Mouse (Mus musculus): ENCODE results near the gene Bspry. TPM values are rescaled to one million over a fixed set of nuclear protein-coding genes. Genes with fewer than 3 reads are reported as not detected.

The Bspry gene
- polyA plus RNA-seq, 1 experiment from 2014 or later, result 0.27 TPM

GRCm38 (mm10) chr4:62516079-62516478, 36.2 kb downstream of the Bspry start:
- Histone ChIP-seq H3K9ac (ENCODE audit: low read depth, low read length) (peak overlapping the region; percentile 91), H3K4me3 (ENCODE audit: low read depth, low read length) (peak overlapping the region; percentile 72), H3K36me3 (ENCODE audit: control insufficient read depth, insufficient read depth) (peaks cover 37% of the 10 kb centered on the region), H3K27me3 (ENCODE audit: control insufficient read depth, insufficient read depth, low read depth, low read length) (no peaks in the 10 kb centered on the region), H3K27ac (ENCODE audit: low read length) (peak overlapping the region; percentile 98), H3K9me3 (replicated peaks; ENCODE audit: control insufficient read depth, low read length) (no peaks in the 10 kb centered on the region), H3K4me2 (ENCODE audit: low read depth, low read length) (peak overlapping the region; percentile 87), H3K4me1 (ENCODE audit: control insufficient read depth, low read depth, low read length) (peaks cover 56% of the 10 kb centered on the region)
- peak; percentile 12; the same call in 1 of the 2 replicates for ATAC-seq (ENCODE audit: low read depth)
- WGBS (ENCODE audit: insufficient replicate concordance), result 17% methylated on average over 2 of the region's 2 CpGs

GRCm38 (mm10) chr4:62516579-62516978, 36.7 kb downstream of the Bspry start:
- WGBS (ENCODE audit: insufficient replicate concordance), result 6% methylated on average over 1 of the region's 1 CpGs
- Histone ChIP-seq H3K9me3 (replicated peaks; ENCODE audit: control insufficient read depth, low read length) (no peaks in the 10 kb centered on the region), H3K27ac (ENCODE audit: low read length) (peak overlapping the region; percentile 98), H3K36me3 (ENCODE audit: control insufficient read depth, insufficient read depth) (peaks cover 32% of the 10 kb centered on the region), H3K4me2 (ENCODE audit: low read depth, low read length) (peak overlapping the region; percentile 87), H3K4me3 (ENCODE audit: low read depth, low read length) (peak overlapping the region; percentile 72), H3K9ac (ENCODE audit: low read depth, low read length) (peak overlapping the region; percentile 91), H3K27me3 (ENCODE audit: control insufficient read depth, insufficient read depth, low read depth, low read length) (no peaks in the 10 kb centered on the region), H3K4me1 (ENCODE audit: control insufficient read depth, low read depth, low read length) (peaks cover 53% of the 10 kb centered on the region)
- peak; percentile 89 for ATAC-seq (ENCODE audit: low read depth)

GRCm38 (mm10) chr4:62517046-62517445, 37.2 kb downstream of the Bspry start:
- H3K4me3 ChIP-seq (ENCODE audit: low read depth, low read length), result peak overlapping the region; percentile 72
- ATAC-seq (ENCODE audit: low read depth), result peak; percentile 17

GRCm38 (mm10) chr4:62517538-62518415, 37.9 kb downstream of the Bspry start:
- H3K4me2 ChIP-seq (ENCODE audit: low read depth, low read length), result peak overlapping the region; percentile 87
- peaks cover 43% of the 10 kb centered on the region for H3K4me1 ChIP-seq (ENCODE audit: control insufficient read depth, low read depth, low read length)
- no peaks in the 10 kb centered on the region for H3K9me3 ChIP-seq (replicated peaks; ENCODE audit: control insufficient read depth, low read length)
- ATAC-seq (ENCODE audit: low read depth), result no peak
- H3K27ac ChIP-seq (ENCODE audit: low read length), result peak overlapping the region; percentile 98
- H3K4me3 ChIP-seq (ENCODE audit: low read depth, low read length), result peak overlapping the region; percentile 72
- H3K27me3 ChIP-seq (ENCODE audit: control insufficient read depth, insufficient read depth, low read depth, low read length), result no peaks in the 10 kb centered on the region
- H3K36me3 ChIP-seq (ENCODE audit: control insufficient read depth, insufficient read depth), result peaks cover 20% of the 10 kb centered on the region
- H3K9ac ChIP-seq (ENCODE audit: low read depth, low read length), result peak overlapping the region; percentile 91
- WGBS (ENCODE audit: insufficient replicate concordance), result 28% methylated on average over 10 of the region's 10 CpGs

More at GRCm38 (mm10) chr4:62517046-62517445, 37.2 kb downstream of the Bspry start:
- WGBS (ENCODE audit: insufficient replicate concordance), result 29% methylated on average over 8 of the region's 8 CpGs
- H3K4me2 ChIP-seq (ENCODE audit: low read depth, low read length), result peak overlapping the region; percentile 87
- peak overlapping the region; percentile 98 for H3K27ac ChIP-seq (ENCODE audit: low read length)
- H3K27me3 ChIP-seq (ENCODE audit: control insufficient read depth, insufficient read depth, low read depth, low read length), result no peaks in the 10 kb centered on the region
- no peaks in the 10 kb centered on the region for H3K9me3 ChIP-seq (replicated peaks; ENCODE audit: control insufficient read depth, low read length)
- H3K4me1 ChIP-seq (ENCODE audit: control insufficient read depth, low read depth, low read length), result peaks cover 50% of the 10 kb centered on the region
- peaks cover 27% of the 10 kb centered on the region for H3K36me3 ChIP-seq (ENCODE audit: control insufficient read depth, insufficient read depth)
- peak overlapping the region; percentile 91 for H3K9ac ChIP-seq (ENCODE audit: low read depth, low read length)

GRCm38 (mm10) chr4:62518416-62519121, 38.7 kb downstream of the Bspry start:
- H3K27me3 ChIP-seq (ENCODE audit: control insufficient read depth, insufficient read depth, low read depth, low read length), result no peaks in the 10 kb centered on the region
- no peak for ATAC-seq (ENCODE audit: low read depth)
- peaks cover 12% of the 10 kb centered on the region for H3K36me3 ChIP-seq (ENCODE audit: control insufficient read depth, insufficient read depth)
- H3K9ac ChIP-seq (ENCODE audit: low read depth, low read length), result peak overlapping the region; percentile 91
- 31% methylated on average over 13 of the region's 13 CpGs for WGBS (ENCODE audit: insufficient replicate concordance)
- peak overlapping the region; percentile 72 for H3K4me3 ChIP-seq (ENCODE audit: low read depth, low read length)
- peak overlapping the region; percentile 87 for H3K4me2 ChIP-seq (ENCODE audit: low read depth, low read length)
- peaks cover 39% of the 10 kb centered on the region for H3K4me1 ChIP-seq (ENCODE audit: control insufficient read depth, low read depth, low read length)
- peak overlapping the region; percentile 98 for H3K27ac ChIP-seq (ENCODE audit: low read length)
- no peaks in the 10 kb centered on the region for H3K9me3 ChIP-seq (replicated peaks; ENCODE audit: control insufficient read depth, low read length)

GRCm38 (mm10) chr4:62519122-62519848, 39.4 kb downstream of the Bspry start:
- Histone ChIP-seq H3K9me3 (replicated peaks; ENCODE audit: control insufficient read depth, low read length) (no peaks in the 10 kb centered on the region), H3K9ac (ENCODE audit: low read depth, low read length) (peak overlapping the region; percentile 91), H3K27me3 (ENCODE audit: control insufficient read depth, insufficient read depth, low read depth, low read length) (no peaks in the 10 kb centered on the region), H3K4me3 (ENCODE audit: low read depth, low read length) (peak overlapping the region; percentile 72), H3K4me1 (ENCODE audit: control insufficient read depth, low read depth, low read length) (peaks cover 38% of the 10 kb centered on the region), H3K36me3 (ENCODE audit: control insufficient read depth, insufficient read depth) (peaks cover 5% of the 10 kb centered on the region; the same call in 1 of the 2 replicates), H3K27ac (ENCODE audit: low read length) (peak overlapping the region; percentile 98), H3K4me2 (ENCODE audit: low read depth, low read length) (peak overlapping the region; percentile 87)
- 1% methylated on average over 26 of the region's 26 CpGs for WGBS (ENCODE audit: insufficient replicate concordance)
- ATAC-seq (ENCODE audit: low read depth), result peak; percentile 4

- Histone ChIP-seq H3K27me3 (ENCODE audit: control insufficient read depth, insufficient read depth, low read depth, low read length) (no peaks in the 10 kb centered on the region), H3K4me2 (ENCODE audit: low read depth, low read length) (peak within 1 kb of the TSS; percentile 87), H3K36me3 (ENCODE audit: control insufficient read depth, insufficient read depth) (peaks cover 5% of the 10 kb centered on the region; the same call in 1 of the 2 replicates), H3K9ac (ENCODE audit: low read depth, low read length) (peak within 1 kb of the TSS; percentile 91), H3K9me3 (replicated peaks; ENCODE audit: control insufficient read depth, low read length) (no peaks in the 10 kb centered on the region), H3K4me3 (ENCODE audit: low read depth, low read length) (peak within 1 kb of the TSS; percentile 72), H3K4me1 (ENCODE audit: control insufficient read depth, low read depth, low read length) (peaks cover 39% of the 10 kb centered on the region), H3K27ac (ENCODE audit: low read length) (peak within 1 kb of the TSS; percentile 98)
- 0% methylated on average over 37 of the region's 37 CpGs for WGBS (ENCODE audit: insufficient replicate concordance)
- peak; percentile 55 for ATAC-seq (ENCODE audit: low read depth)
Observed at GRCm38 (mm10) chr4:62519849-62520233, 40.0 kb downstream of the Bspry start, which contains the start of gene Alad. Gene Alad, minus strand, starts transcription at chr4:62519918.

GRCm38 (mm10) chr4:62520892-62521400, 41.1 kb downstream of the Bspry start:
- Histone ChIP-seq H3K9ac (ENCODE audit: low read depth, low read length) (no peak overlapping the region), H3K36me3 (ENCODE audit: control insufficient read depth, insufficient read depth) (no peaks in the 10 kb centered on the region; the same call in 1 of the 2 replicates), H3K4me2 (ENCODE audit: low read depth, low read length) (peak overlapping the region; percentile 87; the same call in 1 of the 2 replicates), H3K4me3 (ENCODE audit: low read depth, low read length) (no peak overlapping the region), H3K4me1 (ENCODE audit: control insufficient read depth, low read depth, low read length) (peaks cover 36% of the 10 kb centered on the region), H3K27ac (ENCODE audit: low read length) (peak overlapping the region; percentile 59), H3K27me3 (ENCODE audit: control insufficient read depth, insufficient read depth, low read depth, low read length) (no peaks in the 10 kb centered on the region), H3K9me3 (replicated peaks; ENCODE audit: control insufficient read depth, low read length) (no peaks in the 10 kb centered on the region)
- WGBS (ENCODE audit: insufficient replicate concordance), result 47% methylated on average over 2 of the region's 2 CpGs
- ATAC-seq (ENCODE audit: low read depth), result no peak

Measured in liver, embryonic 16.5 days (tissue).